Mouse (Mus musculus): Measurements from ENCODE around the gene Nuak1. TPM values are rescaled to one million over a fixed set of nuclear protein-coding genes. Genes with fewer than 3 reads are reported as not detected.

Nuak1 gene
- polyA plus RNA-seq, 2 experiments: 3.3 to 19.6 TPM

DNA sequence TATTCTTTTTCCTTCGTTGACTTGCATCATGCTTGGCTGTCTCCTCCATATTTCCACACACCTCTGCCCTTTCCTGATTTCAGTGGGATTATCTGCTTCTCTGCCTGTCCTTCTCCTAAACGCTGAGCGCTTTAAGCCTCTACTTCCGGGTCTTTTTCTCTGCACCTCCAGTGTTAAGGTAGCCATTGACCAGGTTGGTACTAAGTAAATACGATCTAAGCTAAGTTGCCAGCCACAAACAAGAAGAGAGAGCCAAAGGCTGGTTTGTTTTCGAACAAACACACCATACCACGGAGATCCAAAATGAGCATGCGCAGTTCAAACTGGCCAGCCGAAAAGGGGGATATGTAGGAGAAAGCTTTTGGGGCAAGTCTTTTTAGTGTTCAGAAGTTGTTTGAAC is 17.1 kb upstream of the Nuak1 start:
- Histone ChIP-seq H3K36me3 (ENCODE audit: control insufficient read depth, insufficient read depth, low read length) (no peaks in the 10 kb centered on the region), H3K4me1 (ENCODE audit: control insufficient read depth, insufficient read depth, low read length) (no peaks in the 10 kb centered on the region), H3K27me3 (ENCODE audit: control insufficient read depth, insufficient read depth, low read length) (no peaks in the 10 kb centered on the region), H3K9ac (ENCODE audit: low read depth, low read length, severe bottlenecking) (no peak overlapping the region), H3K4me2 (replicated peaks; ENCODE audit: low read depth, low read length, severe bottlenecking) (no peak overlapping the region), H3K9me3 (ENCODE audit: control insufficient read depth, low read length) (no peaks in the 10 kb centered on the region), H3K4me3 (replicated peaks; ENCODE audit: low read length) (no peak overlapping the region), H3K27ac (replicated peaks; ENCODE audit: low read depth, low read length) (no peak overlapping the region)
- TF ChIP-seq POLR2A (IDR thresholded peaks at IDR 0.05; ENCODE audit: borderline replicate concordance, extremely low read depth, insufficient read depth, insufficient read length): no peak
- 90% methylated on average over 9 of the region's 9 CpGs for WGBS
- ATAC-seq (ENCODE audit: low FRiP score, low read depth) (no peak), DNase-seq (ENCODE audit: low spot score) (no peak)

DNA sequence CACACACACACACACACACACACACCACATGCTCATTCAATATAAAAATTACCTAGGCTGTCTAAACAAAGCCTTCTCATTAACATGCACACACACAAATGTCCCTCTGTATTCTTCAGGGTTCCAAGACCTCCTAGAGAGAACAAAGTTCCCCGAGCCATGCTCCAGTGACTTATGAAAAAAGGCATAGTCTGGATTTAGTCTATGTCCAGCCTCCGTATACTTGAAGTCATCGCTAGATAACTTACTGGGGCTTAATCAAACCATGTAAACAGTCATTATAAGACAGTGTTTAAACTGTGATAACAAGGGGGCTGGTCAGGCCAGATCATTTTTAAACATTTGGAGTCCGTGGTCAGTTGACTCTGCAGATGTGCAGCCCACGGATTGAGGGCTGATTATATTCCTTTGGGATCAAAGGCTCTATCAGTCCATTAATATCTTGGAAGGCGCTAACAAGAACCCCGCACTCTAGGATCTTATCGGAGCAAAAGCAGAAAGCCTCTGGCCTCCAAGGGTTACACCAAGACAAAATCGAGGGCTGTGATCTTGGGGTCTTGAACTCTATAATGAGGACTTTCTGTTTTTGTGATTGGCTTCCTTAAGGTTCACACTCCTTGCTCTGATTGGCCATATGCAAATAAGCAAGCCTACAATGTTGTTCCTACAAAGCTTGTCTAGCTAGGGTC is 16.4 kb upstream of the Nuak1 start:
- Histone ChIP-seq H3K27me3 (ENCODE audit: control insufficient read depth, insufficient read depth, low read length) (no peaks in the 10 kb centered on the region), H3K4me2 (replicated peaks; ENCODE audit: low read depth, low read length, severe bottlenecking) (no peak overlapping the region), H3K9ac (ENCODE audit: low read depth, low read length, severe bottlenecking) (no peak overlapping the region), H3K36me3 (ENCODE audit: control insufficient read depth, insufficient read depth, low read length) (no peaks in the 10 kb centered on the region), H3K9me3 (ENCODE audit: control insufficient read depth, low read length) (no peaks in the 10 kb centered on the region), H3K4me3 (replicated peaks; ENCODE audit: low read length) (no peak overlapping the region), H3K4me1 (ENCODE audit: control insufficient read depth, insufficient read depth, low read length) (no peaks in the 10 kb centered on the region), H3K27ac (replicated peaks; ENCODE audit: low read depth, low read length) (no peak overlapping the region)
- ATAC-seq (ENCODE audit: low FRiP score, low read depth): no peak
- 69% methylated on average over 9 of the region's 9 CpGs for WGBS
- no peak for DNase-seq (ENCODE audit: low spot score)
- no peak for TF ChIP-seq POLR2A (IDR thresholded peaks at IDR 0.05; ENCODE audit: borderline replicate concordance, extremely low read depth, insufficient read depth, insufficient read length)

DNA sequence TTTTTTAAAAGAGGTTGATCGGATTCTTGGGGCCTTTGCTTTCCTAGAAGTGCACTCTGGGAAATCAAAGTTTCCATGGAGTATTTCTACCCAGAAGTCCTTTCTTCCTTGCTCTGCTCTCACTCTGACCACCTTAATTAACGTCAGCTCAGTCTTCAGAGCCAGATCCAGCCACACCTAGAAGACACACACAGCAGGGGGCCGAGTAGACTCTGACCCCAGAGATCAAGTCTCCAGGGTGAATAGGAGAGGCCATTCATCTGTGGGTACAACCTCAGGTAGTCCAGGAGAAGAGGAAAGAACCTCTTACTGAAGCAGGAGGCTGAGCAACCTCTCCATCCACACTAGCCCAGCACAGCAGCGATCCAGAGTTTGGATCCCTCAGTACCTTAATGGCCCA is 11.5 kb upstream of the Nuak1 start:
- Histone ChIP-seq H3K9ac (ENCODE audit: low read depth, low read length, severe bottlenecking) (no peak overlapping the region), H3K4me2 (replicated peaks; ENCODE audit: low read depth, low read length, severe bottlenecking) (no peak overlapping the region), H3K27me3 (ENCODE audit: control insufficient read depth, insufficient read depth, low read length) (no peaks in the 10 kb centered on the region), H3K27ac (replicated peaks; ENCODE audit: low read depth, low read length) (no peak overlapping the region), H3K36me3 (ENCODE audit: control insufficient read depth, insufficient read depth, low read length) (no peaks in the 10 kb centered on the region), H3K4me3 (replicated peaks; ENCODE audit: low read length) (no peak overlapping the region), H3K9me3 (ENCODE audit: control insufficient read depth, low read length) (no peaks in the 10 kb centered on the region), H3K4me1 (ENCODE audit: control insufficient read depth, insufficient read depth, low read length) (no peaks in the 10 kb centered on the region)
- no peak for DNase-seq (ENCODE audit: low spot score)
- WGBS: 70% methylated on average over 4 of the region's 4 CpGs
- no peak for TF ChIP-seq POLR2A (IDR thresholded peaks at IDR 0.05; ENCODE audit: borderline replicate concordance, extremely low read depth, insufficient read depth, insufficient read length)
- no peak for ATAC-seq (ENCODE audit: low FRiP score, low read depth)

DNA sequence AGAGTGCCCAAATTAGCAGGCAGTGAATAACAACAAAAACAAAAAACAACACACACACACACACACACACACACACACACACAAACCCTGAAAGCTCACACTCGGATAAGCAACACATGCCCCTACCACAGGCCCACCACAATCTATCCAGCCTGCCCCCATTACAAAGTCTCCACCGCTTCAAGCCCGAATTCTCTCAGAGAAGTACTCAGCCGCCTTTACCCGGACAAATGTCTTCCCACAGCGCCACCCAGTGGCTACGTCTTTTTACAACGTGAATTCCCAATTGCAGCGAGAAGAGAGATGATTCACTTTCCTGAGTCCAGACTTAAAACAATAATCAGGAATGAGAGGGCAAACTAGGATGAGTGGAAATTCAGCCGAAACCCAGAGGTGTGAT is 10.3 kb upstream of the Nuak1 start:
- no peaks in the 10 kb centered on the region for H3K36me3 ChIP-seq (ENCODE audit: control insufficient read depth, insufficient read depth, low read length)
- H3K27ac ChIP-seq (replicated peaks; ENCODE audit: low read depth, low read length): no peak overlapping the region
- H3K4me2 ChIP-seq (replicated peaks; ENCODE audit: low read depth, low read length, severe bottlenecking): no peak overlapping the region
- no peak overlapping the region for H3K9ac ChIP-seq (ENCODE audit: low read depth, low read length, severe bottlenecking)
- H3K9me3 ChIP-seq (ENCODE audit: control insufficient read depth, low read length): no peaks in the 10 kb centered on the region
- TF ChIP-seq POLR2A (IDR thresholded peaks at IDR 0.05; ENCODE audit: borderline replicate concordance, extremely low read depth, insufficient read depth, insufficient read length): no peak
- no peak overlapping the region for H3K4me3 ChIP-seq (replicated peaks; ENCODE audit: low read length)
- no peaks in the 10 kb centered on the region for H3K27me3 ChIP-seq (ENCODE audit: control insufficient read depth, insufficient read depth, low read length)
- 2% methylated on average over 10 of the region's 10 CpGs for WGBS
- ATAC-seq (ENCODE audit: low FRiP score, low read depth) (no peak), DNase-seq (ENCODE audit: low spot score) (peak; percentile 86)
- H3K4me1 ChIP-seq (ENCODE audit: control insufficient read depth, insufficient read depth, low read length): no peaks in the 10 kb centered on the region

DNA sequence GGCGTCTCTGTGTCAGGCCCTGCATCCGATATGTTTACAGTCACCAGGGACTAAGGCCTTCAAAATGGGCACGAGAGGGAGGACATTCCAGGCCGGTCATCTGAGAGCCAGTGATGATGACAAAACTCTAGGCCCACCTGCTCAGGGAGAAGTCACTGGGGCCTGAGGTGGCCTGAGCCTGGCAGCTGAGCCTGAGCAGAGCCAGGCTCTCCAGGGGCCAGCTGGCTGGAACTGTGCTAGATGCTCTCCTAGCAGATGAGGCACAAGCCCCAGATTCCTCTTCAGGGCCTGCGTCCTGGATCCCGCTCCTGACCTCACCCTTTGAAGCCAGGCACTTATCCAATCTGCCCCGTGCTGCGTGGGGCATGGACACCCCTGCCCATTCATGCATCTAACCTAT is 9.3 kb upstream of the Nuak1 start:
- no peaks in the 10 kb centered on the region for H3K27me3 ChIP-seq (ENCODE audit: control insufficient read depth, insufficient read depth, low read length)
- TF ChIP-seq POLR2A (IDR thresholded peaks at IDR 0.05; ENCODE audit: borderline replicate concordance, extremely low read depth, insufficient read depth, insufficient read length): no peak
- no peak overlapping the region for H3K9ac ChIP-seq (ENCODE audit: low read depth, low read length, severe bottlenecking)
- 82% methylated on average over 8 of the region's 8 CpGs for WGBS
- no peak for ATAC-seq (ENCODE audit: low FRiP score, low read depth)
- no peak overlapping the region for H3K4me3 ChIP-seq (replicated peaks; ENCODE audit: low read length)
- no peaks in the 10 kb centered on the region for H3K4me1 ChIP-seq (ENCODE audit: control insufficient read depth, insufficient read depth, low read length)
- H3K9me3 ChIP-seq (ENCODE audit: control insufficient read depth, low read length): no peaks in the 10 kb centered on the region
- no peak for DNase-seq (ENCODE audit: low spot score)
- no peak overlapping the region for H3K27ac ChIP-seq (replicated peaks; ENCODE audit: low read depth, low read length)
- no peaks in the 10 kb centered on the region for H3K36me3 ChIP-seq (ENCODE audit: control insufficient read depth, insufficient read depth, low read length)
- H3K4me2 ChIP-seq (replicated peaks; ENCODE audit: low read depth, low read length, severe bottlenecking): no peak overlapping the region

All from limb, embryonic 14.5 days (tissue).